ENCODE assay signal across 10 mouse cellular contexts in the genomic region with DNA sequence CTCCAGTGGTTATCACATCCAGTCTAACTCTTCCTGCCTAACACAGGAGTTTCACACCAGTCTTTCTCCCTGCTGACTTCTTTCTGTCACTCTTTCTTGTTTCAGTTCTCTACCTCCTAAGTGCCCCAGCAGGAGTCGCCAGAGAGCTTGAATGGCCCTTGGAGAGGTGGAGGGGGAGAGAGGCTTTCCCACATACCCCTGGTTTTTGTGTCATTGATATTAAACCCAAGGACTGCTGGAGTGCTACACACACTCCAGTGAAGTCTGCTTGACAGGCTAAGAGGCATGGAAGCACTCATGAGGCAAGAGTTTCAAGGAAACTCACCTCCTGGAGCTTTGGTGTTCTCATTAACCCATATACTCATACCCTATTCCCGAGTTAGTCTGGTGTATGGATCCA. TPM values are rescaled to one million over a fixed set of nuclear protein-coding genes. Genes with fewer than 3 reads are reported as not detected.
DNase-seq lines count a peak whose midpoint lies in the region; ATAC-seq and TF ChIP-seq lines count a peak whose summit lies in the region.
"Had no signal": no experiment of that assay in that cellular context is flagged by ENCODE, and none has a peak within 500 bp of the region (broad histone marks: within the 10 kb centered on the region; RNA-seq: fewer than 3 reads in every experiment).

No protein-coding gene starts in this region.

- no peak overlapping the region for H3K4me2 ChIP-seq in kidney, postnatal 0 days (ENCODE audit: low read length)
- no peak overlapping the region for H3K4me2 ChIP-seq in stomach, postnatal 0 days (replicated peaks; ENCODE audit: low read depth)
- no peak overlapping the region for H3K4me2 ChIP-seq in midbrain, embryonic 13.5 days (replicated peaks)
- no peak overlapping the region for H3K4me2 ChIP-seq in forebrain, embryonic 16.5 days (ENCODE audit: low read length)
- H3K4me2 ChIP-seq: limb, embryonic 15.5 days had no signal

- H3K27me3 ChIP-seq in kidney, postnatal 0 days (ENCODE audit: insufficient read depth, low read length), result no peaks in the 10 kb centered on the region
- H3K27me3 ChIP-seq in stomach, postnatal 0 days (ENCODE audit: control insufficient read depth, insufficient read depth, low read length), result no peaks in the 10 kb centered on the region
- no peaks in the 10 kb centered on the region for H3K27me3 ChIP-seq in midbrain, embryonic 13.5 days
- no peaks in the 10 kb centered on the region for H3K27me3 ChIP-seq in forebrain, embryonic 16.5 days (replicated peaks; ENCODE audit: control insufficient read depth, insufficient read depth, low read length)
- H3K27me3 ChIP-seq: limb, embryonic 15.5 days had no signal

- TF ChIP-seq CTCF in kidney, postnatal 0 days (IDR thresholded peaks at IDR 0.05; ENCODE audit: low read depth), result peak; percentile 48; the same call in 1 of the 2 replicates
- peak; percentile 70 for TF ChIP-seq CTCF in stomach, postnatal 0 days (IDR thresholded peaks at IDR 0.05; ENCODE audit: low read depth)

- 87% methylated on average over 2 of the region's 2 CpGs for WGBS in kidney, postnatal 0 days
- WGBS in stomach, postnatal 0 days, result 91% methylated on average over 2 of the region's 2 CpGs
- WGBS in midbrain, embryonic 13.5 days, result 79% methylated on average over 2 of the region's 2 CpGs
- 66% methylated on average over 2 of the region's 2 CpGs for WGBS in forebrain, embryonic 16.5 days

- H3K4me3 ChIP-seq in kidney, postnatal 0 days (replicated peaks; ENCODE audit: low read depth, low read length), result no peak overlapping the region
- no peak overlapping the region for H3K4me3 ChIP-seq in ES-E14 (ENCODE audit: insufficient read depth in 1 of 2, low read depth in 1 of 2, low read length in 2 of 2, poor library complexity in 1 of 2, severe bottlenecking in 1 of 2)
- H3K4me3 ChIP-seq in stomach, postnatal 0 days (ENCODE audit: low read depth, low read length), result no peak overlapping the region
- no peak overlapping the region for H3K4me3 ChIP-seq in midbrain, embryonic 13.5 days (replicated peaks)
- no peak overlapping the region for H3K4me3 ChIP-seq in forebrain, embryonic 16.5 days (replicated peaks; ENCODE audit: low read length)
- H3K4me3 ChIP-seq: limb, embryonic 15.5 days had no signal

- H3K4me1 ChIP-seq in kidney, postnatal 0 days (replicated peaks; ENCODE audit: insufficient read depth, low read length), result no peaks in the 10 kb centered on the region
- no peaks in the 10 kb centered on the region for H3K4me1 ChIP-seq in ES-E14 (ENCODE audit: control insufficient read depth in 2 of 2, insufficient read depth in 2 of 2, low read length in 2 of 2, poor library complexity in 1 of 2)
- no peaks in the 10 kb centered on the region for H3K4me1 ChIP-seq in stomach, postnatal 0 days (replicated peaks; ENCODE audit: control insufficient read depth, insufficient read depth)
- no peaks in the 10 kb centered on the region for H3K4me1 ChIP-seq in midbrain, embryonic 13.5 days (replicated peaks)
- H3K4me1 ChIP-seq in forebrain, embryonic 16.5 days (replicated peaks; ENCODE audit: control insufficient read depth, insufficient read depth, low read length), result no peaks in the 10 kb centered on the region
- H3K4me1 ChIP-seq: limb, embryonic 15.5 days had no signal

- in situ Hi-C loops in ES-E14 (cut with MboI; ENCODE audit: low sequenced_read_pairs in 2 of 2, unreplicated experiment in 2 of 2), result no loop called here

- no peak overlapping the region for H3K9ac ChIP-seq in kidney, postnatal 0 days (ENCODE audit: low read depth, low read length)
- no peak overlapping the region for H3K9ac ChIP-seq in ES-E14 (ENCODE audit: insufficient read depth, low read depth, low read length, poor library complexity, severe bottlenecking)
- no peak overlapping the region for H3K9ac ChIP-seq in stomach, postnatal 0 days (ENCODE audit: low read length)
- no peak overlapping the region for H3K9ac ChIP-seq in midbrain, embryonic 13.5 days (replicated peaks)
- no peak overlapping the region for H3K9ac ChIP-seq in forebrain, embryonic 16.5 days (replicated peaks; ENCODE audit: low read depth, low read length)
- H3K9ac ChIP-seq: limb, embryonic 15.5 days had no signal

- no peak overlapping the region for H3K27ac ChIP-seq in kidney, postnatal 0 days
- H3K27ac ChIP-seq in ES-E14 (ENCODE audit: insufficient read depth, low read depth, low read length, poor library complexity, severe bottlenecking), result no peak overlapping the region
- no peak overlapping the region for H3K27ac ChIP-seq in stomach, postnatal 0 days (replicated peaks)
- no peak overlapping the region for H3K27ac ChIP-seq in midbrain, embryonic 13.5 days
- H3K27ac ChIP-seq in forebrain, embryonic 16.5 days (ENCODE audit: low read length), result no peak overlapping the region
- H3K27ac ChIP-seq: limb, embryonic 15.5 days had no signal

- TF ChIP-seq EP300 in stomach, postnatal 0 days (optimal IDR thresholded peaks at IDR 0.05), result no peak

- no peak for ATAC-seq in kidney, postnatal 0 days (replicated peaks; ENCODE audit: low FRiP score, low read depth)
- peak; percentile 44 for ATAC-seq in inflammation-experienced regulatory T-cells, adult 6 months
- ATAC-seq in stomach, postnatal 0 days (ENCODE audit: low FRiP score, low TSS enrichment), result no peak
- ATAC-seq in midbrain, embryonic 13.5 days, result no peak
- ATAC-seq in forebrain, embryonic 16.5 days, result no peak
- ATAC-seq: hindbrain, embryonic 16.5 days had no signal

- DNase-seq in kidney, postnatal 0 days (ENCODE audit: low spot score), result no peak
- no peak for DNase-seq in kidney, postnatal 10 days
- DNase-seq in ES-E14 (ENCODE audit: low read depth, low spot score), result peak; percentile 40
- DNase-seq in stomach, postnatal 0 days (ENCODE audit: low spot score), result no peak
- DNase-seq in cerebellum, adult 11 months, result no peak

- H3K9me3 ChIP-seq in kidney, postnatal 0 days (replicated peaks; ENCODE audit: low read length), result no peaks in the 10 kb centered on the region; the same call in 1 of the 2 replicates
- no peaks in the 10 kb centered on the region for H3K9me3 ChIP-seq in ES-E14 (ENCODE audit: control insufficient read depth, insufficient read depth, low read depth, low read length)
- no peaks in the 10 kb centered on the region for H3K9me3 ChIP-seq in stomach, postnatal 0 days (ENCODE audit: control insufficient read depth, low read length)
- H3K9me3 ChIP-seq in midbrain, embryonic 13.5 days, result no peaks in the 10 kb centered on the region
- H3K9me3 ChIP-seq in forebrain, embryonic 16.5 days (ENCODE audit: control insufficient read depth, low read length), result no peaks in the 10 kb centered on the region
- H3K9me3 ChIP-seq: limb, embryonic 15.5 days had no signal

- peaks cover 15% of the 10 kb centered on the region; the same call in 1 of the 2 replicates for H3K36me3 ChIP-seq in kidney, postnatal 0 days (ENCODE audit: insufficient read depth, low read length)
- no peaks in the 10 kb centered on the region for H3K36me3 ChIP-seq in ES-E14 (ENCODE audit: control insufficient read depth, insufficient read depth, low read length, poor library complexity, severe bottlenecking)
- peaks cover 7% of the 10 kb centered on the region for H3K36me3 ChIP-seq in stomach, postnatal 0 days (ENCODE audit: control insufficient read depth, insufficient read depth, low read length)
- peaks cover 24% of the 10 kb centered on the region for H3K36me3 ChIP-seq in midbrain, embryonic 13.5 days
- H3K36me3 ChIP-seq in forebrain, embryonic 16.5 days (ENCODE audit: control insufficient read depth, insufficient read depth), result peaks cover 5% of the 10 kb centered on the region; the same call in 1 of the 2 replicates

TF ChIP-seq in ES-E14, 5 proteins besides CTCF, POLR2A, EP300 and RAD21:
- TF ChIP-seq HCFC1 (IDR thresholded peaks at IDR 0.05; ENCODE audit: borderline replicate concordance, insufficient read depth, low read length) (no peak), CHD2 (IDR thresholded peaks at IDR 0.05; ENCODE audit: low read depth, low read length) (no peak), ZC3H11A (IDR thresholded peaks at IDR 0.05; ENCODE audit: borderline replicate concordance, low read depth, low read length) (no peak), ZNF384 (IDR thresholded peaks at IDR 0.05; ENCODE audit: low read depth, low read length) (no peak), MAFK (IDR thresholded peaks at IDR 0.05; ENCODE audit: insufficient read depth, low read depth, low read length) (no peak)

RNA-seq across cellular contexts. Expression of gene Tnfaip3, which starts 16.0 kb away (rescaled TPM):
- polyA plus RNA-seq in kidney, postnatal 0 days (2015; fragmentation: Nextera tagmentation; extraction: Ambion mirVana), result 2.5 and 2.6 TPM in 2 replicates
- 3.0 and 3.9 TPM in 2 replicates for total RNA-seq in ES-E14 (2012; rRNA removed)
- polyA plus RNA-seq in inflammation-experienced regulatory T-cells, adult 6 months (2017; shearing (Covaris generic)), result 10 to 100 TPM; 41.2 to 50.7 (median 46.5) TPM
- 1.7 and 1.8 TPM in 2 replicates for polyA plus RNA-seq in stomach, postnatal 0 days (2015; fragmentation: Nextera tagmentation; extraction: Ambion mirVana)
- polyA plus RNA-seq in midbrain, embryonic 13.5 days (2015; fragmentation: Nextera tagmentation; extraction: Ambion mirVana), result 1.5 TPM in 2 replicates
- polyA plus RNA-seq in forebrain, embryonic 16.5 days (2015; fragmentation: Nextera tagmentation; extraction: Ambion mirVana), result 2.5 and 2.9 TPM in 2 replicates

Comparison
In these comparisons a context has a peak if more than half of its experiments do, and no peak if none do; other contexts are left out.
1. RNA of gene Tnfaip3, which starts 16.0 kb away (polyA plus RNA-seq): 41.2 to 50.7 TPM in inflammation-experienced regulatory T-cells, adult 6 months; 2.5 to 2.6 TPM in kidney, postnatal 0 days, 2.5 to 2.9 TPM in forebrain, embryonic 16.5 days, 1.7 to 1.8 TPM in stomach, postnatal 0 days and 1.5 TPM in midbrain, embryonic 13.5 days; every median in the first group is over 10 times any median in the second.